Mouse (Mus musculus): ENCODE measurements at regions not wholly inside any gene's neighbourhood (a gene's known extent, or its start where the extent isn't known, plus 50 kb on each side); places are given as distances from the start of the nearest gene placed in this dataset.

DNA sequence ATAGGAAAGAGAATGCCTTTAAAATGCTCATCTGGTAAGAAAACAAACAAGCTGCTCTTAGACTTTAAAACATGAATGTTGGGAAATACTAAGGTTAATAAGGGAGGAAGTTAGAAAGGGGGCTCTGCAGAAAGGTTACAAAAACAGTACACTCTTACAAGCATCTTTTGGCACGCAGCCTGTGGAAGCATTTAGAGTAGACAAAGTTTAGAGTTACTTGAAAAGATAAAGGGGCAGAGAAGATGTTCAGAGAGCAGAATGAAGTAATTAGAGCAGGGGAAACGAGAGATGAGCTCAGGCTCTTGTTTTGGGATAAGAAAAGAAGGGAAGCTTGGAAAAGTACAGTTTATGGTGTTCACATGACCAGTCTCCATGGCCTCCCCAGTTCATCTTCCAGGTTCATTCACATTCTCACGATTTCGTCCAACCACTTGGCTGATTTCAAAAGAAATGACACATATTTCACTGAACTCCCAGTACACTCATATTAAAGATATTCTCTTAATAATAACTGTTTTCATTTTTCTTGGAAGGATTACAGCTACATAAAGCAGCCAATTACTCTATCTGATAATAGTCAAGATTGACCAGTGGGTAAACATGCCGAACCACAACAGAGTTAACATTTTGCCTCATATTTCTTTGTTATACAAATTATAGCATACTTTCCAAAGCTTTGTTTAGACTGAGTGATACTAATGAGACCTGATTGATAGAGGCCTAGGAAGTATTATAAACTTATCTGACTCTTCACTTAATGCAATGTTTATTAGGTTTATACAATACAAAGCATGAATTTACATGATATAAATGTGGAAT is 1404.2 kb upstream of the Zeb2 start:
- TF ChIP-seq EP300 (IDR thresholded peaks at IDR 0.05; ENCODE audit: low read depth in 1 of 2, low read length in 2 of 2) (no peak), TCF12 (IDR thresholded peaks at IDR 0.05; ENCODE audit: low read depth, low read length) (no peak), ETS1 (IDR thresholded peaks at IDR 0.05; ENCODE audit: low read depth, low read length) (no peak), CHD1 (IDR thresholded peaks at IDR 0.05; ENCODE audit: low read depth, low read length) (no peak), GATA1 (IDR thresholded peaks at IDR 0.05; ENCODE audit: low read depth, low read length) (no peak)
